Comparison of ENCODE assay signal across 7 mouse cellular contexts in genomic region chr8:117474944-117475343, GRCm38 (mm10). TPM values are rescaled to one million over a fixed set of nuclear protein-coding genes. Genes with fewer than 3 reads are reported as not detected.
DNase-seq lines count a peak whose midpoint lies in the region; ATAC-seq and TF ChIP-seq lines count a peak whose summit lies in the region.

No protein-coding gene starts in this region.

- DNase-seq in adrenal gland, adult 18-20 months (ENCODE audit: low spot score in 2 of 2) = peak; percentile 95 to 96
- peak; percentile 96 for DNase-seq in gastrocnemius, postnatal 10 days
- peak; percentile 88 to 94 for DNase-seq in left cerebral cortex, postnatal 25 days (ENCODE audit: low spot score in 2 of 2)
- peak; percentile 92 for DNase-seq in midbrain, embryonic 10.5 days (ENCODE audit: low spot score)
- DNase-seq in spleen, adult 12 weeks (ENCODE audit: low spot score) = peak; percentile 84

- H3K9ac ChIP-seq in intestine, embryonic 16.5 days (ENCODE audit: low read depth, low read length) = no peak overlapping the region

- peak; percentile 92 for TF ChIP-seq CTCF in cortical plate, adult 2 months (IDR thresholded peaks at IDR 0.05; ENCODE audit: extremely low read depth, insufficient read depth, low read length)

- H3K27me3 ChIP-seq in intestine, embryonic 16.5 days (replicated peaks; ENCODE audit: control insufficient read depth, insufficient read depth, low read length) = no peaks in the 10 kb centered on the region
- H3K27me3 ChIP-seq in midbrain, embryonic 10.5 days (ENCODE audit: low read depth, poor library complexity, severe bottlenecking) = no peaks in the 10 kb centered on the region

- H3K9me3 ChIP-seq in intestine, embryonic 16.5 days (ENCODE audit: control insufficient read depth, low read length) = no peaks in the 10 kb centered on the region
- H3K9me3 ChIP-seq in midbrain, embryonic 10.5 days (replicated peaks) = no peaks in the 10 kb centered on the region

- 0% methylated on average over 5 of the region's 5 CpGs for WGBS in intestine, embryonic 16.5 days
- 5% methylated on average over 5 of the region's 5 CpGs for WGBS in midbrain, embryonic 10.5 days

- H3K36me3 ChIP-seq in intestine, embryonic 16.5 days (ENCODE audit: control insufficient read depth, insufficient read depth, low read length) = no peaks in the 10 kb centered on the region
- H3K36me3 ChIP-seq in midbrain, embryonic 10.5 days = no peaks in the 10 kb centered on the region

- no peak overlapping the region for H3K4me3 ChIP-seq in cortical plate, adult 2 months (ENCODE audit: insufficient read depth, low read length)
- H3K4me3 ChIP-seq in intestine, embryonic 16.5 days (ENCODE audit: low read length) = no peak overlapping the region
- H3K4me3 ChIP-seq in midbrain, embryonic 10.5 days = no peak overlapping the region

- H3K4me2 ChIP-seq in intestine, embryonic 16.5 days (ENCODE audit: low read depth, low read length) = no peak overlapping the region

- peak; percentile 72 for ATAC-seq in intestine, embryonic 16.5 days

- intact Hi-C loops in left cerebral cortex, postnatal 25 days (cut with DNase I) = loop anchor here (1.0 to 10.0 kb wide), 5 partner anchors 94 to 530 kb away; partner anchors contain the start of gene Atmin

- H3K27ac ChIP-seq in cortical plate, adult 2 months (ENCODE audit: insufficient read depth, low read length) = no peak overlapping the region
- H3K27ac ChIP-seq in intestine, embryonic 16.5 days (ENCODE audit: low read length) = no peak overlapping the region
- no peak overlapping the region for H3K27ac ChIP-seq in midbrain, embryonic 10.5 days (replicated peaks)

- no peaks in the 10 kb centered on the region for H3K4me1 ChIP-seq in cortical plate, adult 2 months (ENCODE audit: control insufficient read depth, insufficient read depth, low read length)
- H3K4me1 ChIP-seq in intestine, embryonic 16.5 days (ENCODE audit: control insufficient read depth, insufficient read depth, low read length) = peaks cover 9% of the 10 kb centered on the region
- H3K4me1 ChIP-seq in midbrain, embryonic 10.5 days = peaks cover 9% of the 10 kb centered on the region

- no peak for TF ChIP-seq POLR2A in cortical plate, adult 2 months (IDR thresholded peaks at IDR 0.05; ENCODE audit: extremely low read depth, insufficient read depth, low read length)

RNA-seq across cellular contexts. Expression of gene Plcg2, which starts 23.1 kb away (rescaled TPM):
- total RNA-seq in adrenal gland, adult 18-20 months (2021) = 1 to 10 TPM; 4.3 to 6.4 TPM
- 2.7 and 2.9 TPM in 2 replicates for polyA plus RNA-seq in cortical plate, adult 2 months (2012; rRNA removed)
- total RNA-seq in gastrocnemius, postnatal 10 days (2021) = 1 to 10 TPM; 1.0 to 2.6 TPM
- polyA plus RNA-seq in intestine, embryonic 16.5 days (2015; fragmentation: Nextera tagmentation; extraction: Ambion mirVana) = 3.6 and 3.7 TPM in 2 replicates
- total RNA-seq in left cerebral cortex, postnatal 25 days (2021) = 1 to 10 TPM; 2.2 to 2.9 TPM
- 3.5 and 3.8 TPM in 2 replicates for polyA plus RNA-seq in midbrain, embryonic 10.5 days (2016; fragmentation: Nextera tagmentation; extraction: Ambion mirVana)
